Mouse (Mus musculus) liver, embryonic 14.5 days (tissue): Measurements from ENCODE around the gene Cops7a.

ENCODE experiments used
- CTCF ChIP-seq: IDR thresholded peaks from 2 replicates; pipeline ENCODE4 v1.5.1; 2016; ENCODE audit warnings: antibody characterized with exemption, low read depth, control low read depth
- EP300 ChIP-seq: IDR thresholded peaks from 2 replicates; pipeline ENCODE4 v1.6.1; 2016; ENCODE audit warnings: antibody characterized with exemption, low read depth

DNA sequence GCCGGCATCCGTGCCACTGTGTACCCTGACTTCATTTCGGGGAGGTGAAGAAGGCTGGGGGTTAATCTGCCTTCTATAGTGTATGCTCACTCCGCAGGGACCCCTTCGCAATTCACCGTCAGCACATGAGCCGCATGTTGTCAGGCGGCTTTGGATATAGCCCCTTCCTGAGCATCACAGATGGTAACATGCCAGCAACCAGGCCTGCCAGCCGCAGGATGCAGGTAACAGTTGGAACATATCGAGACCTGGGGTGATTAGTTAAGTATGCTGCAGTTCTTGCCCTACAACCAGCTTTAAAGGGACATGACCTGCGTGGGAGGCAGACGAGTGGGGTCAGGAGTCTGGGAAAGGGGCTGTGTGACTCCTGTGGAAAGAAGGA is 33.0 kb downstream of the Cops7a start:
- TF ChIP-seq CTCF (no peak), EP300 (no peak)
